Mouse (Mus musculus) heart, postnatal 0 days (tissue): ENCODE measurements around the gene Pced1a. TPM values are rescaled to one million over a fixed set of nuclear protein-coding genes. Genes with fewer than 3 reads are reported as not detected.

Experiments used
- ATAC-seq: fragments of 200-750 bp; cut with Nextera tagmentation; 2 replicates; pipeline ENCODE4 v1.8.0; 2017; ENCODE audit warnings: low read depth, moderate number of reproducible peaks, moderate library complexity; ENCODE audit not compliant: insufficient read depth
- DNase-seq: peaks from one replicate; pipeline ENCODE4 v3.0.0-alpha.2; 2016; ENCODE audit warnings: low spot score
- H3K27ac ChIP-seq: fragments of 300-500 bp; sonication (generic); 2 replicates; pipeline ENCODE4 v1.5.1; 2014; ENCODE audit warnings: low read depth, mild to moderate bottlenecking
- H3K27me3 ChIP-seq: fragments of 300-500 bp; sonication (generic); 2 replicates; pipeline ENCODE4 v1.6.1; 2014; ENCODE audit warnings: low read length, mixed read lengths; ENCODE audit not compliant: control insufficient read depth, insufficient read depth
- H3K36me3 ChIP-seq: fragments of 300-500 bp; sonication (generic); replicated peaks from 2 replicates; pipeline ENCODE4 v1.6.1; 2014; ENCODE audit warnings: low read length, mixed read lengths; ENCODE audit not compliant: control insufficient read depth, insufficient read depth
- H3K4me1 ChIP-seq: fragments of 300-500 bp; sonication (generic); 2 replicates; pipeline ENCODE4 v1.6.1; 2014; ENCODE audit warnings: antibody characterized with exemption; ENCODE audit not compliant: control insufficient read depth, insufficient read depth
- H3K4me2 ChIP-seq: fragments of 300-500 bp; sonication (generic); 2 replicates; pipeline ENCODE4 v1.6.1; 2014; ENCODE audit warnings: low read depth, mild to moderate bottlenecking, low read length, moderate library complexity
- H3K4me3 ChIP-seq: fragments of 300-500 bp; sonication (generic); 2 replicates; pipeline ENCODE4 v1.5.1; 2014; ENCODE audit warnings: low read depth, low read length
- H3K9ac ChIP-seq: fragments of 300-500 bp; sonication (generic); replicated peaks from 2 replicates; pipeline ENCODE4 v1.6.1; 2014; ENCODE audit warnings: low read depth, low read length, mixed read lengths
- H3K9me3 ChIP-seq: fragments of 300-500 bp; sonication (generic); replicated peaks from 2 replicates; pipeline ENCODE4 v1.6.1; 2016; ENCODE audit warnings: low read length; ENCODE audit not compliant: control insufficient read depth
- CTCF ChIP-seq: IDR thresholded peaks from 2 replicates; pipeline ENCODE4 v1.5.1; 2016; ENCODE audit warnings: antibody characterized with exemption, control low read depth, low read depth
- EP300 ChIP-seq: IDR thresholded peaks from 2 replicates; pipeline ENCODE4 v1.6.1; 2016; ENCODE audit warnings: antibody characterized with exemption, low read depth
- WGBS: fragments of 180-500 bp; shearing (Covaris S2); extraction: QIAGEN DNeasy Blood & Tissue Kit; methylation state at CpG from one replicate; pipeline ENCODE4 v1.1.7; 2014; 5-methylcytosine and 5-hydroxymethylcytosine counted together
- polyA plus RNA-seq: library from polyadenylated mRNA; unstranded; fragments of >200 nt; fragmentation: Nextera tagmentation; extraction: Ambion mirVana; gene quantifications from 2 replicates; pipeline ENCODE4 v1.2.1, GENCODE M21; 2015
- total RNA-seq: library from RNA; depleted of rRNA; stranded (reverse); fragments of >200 nt; gene quantifications from 2 replicates; pipeline ENCODE4 v1.2.3, GENCODE M21; 2014; ENCODE audit warnings: low replicate concordance; rRNA removed

Gene Pced1a
- total and polyA plus RNA-seq, 2 experiments from 2014 or later: 2.7 to 6.4 TPM

DNA sequence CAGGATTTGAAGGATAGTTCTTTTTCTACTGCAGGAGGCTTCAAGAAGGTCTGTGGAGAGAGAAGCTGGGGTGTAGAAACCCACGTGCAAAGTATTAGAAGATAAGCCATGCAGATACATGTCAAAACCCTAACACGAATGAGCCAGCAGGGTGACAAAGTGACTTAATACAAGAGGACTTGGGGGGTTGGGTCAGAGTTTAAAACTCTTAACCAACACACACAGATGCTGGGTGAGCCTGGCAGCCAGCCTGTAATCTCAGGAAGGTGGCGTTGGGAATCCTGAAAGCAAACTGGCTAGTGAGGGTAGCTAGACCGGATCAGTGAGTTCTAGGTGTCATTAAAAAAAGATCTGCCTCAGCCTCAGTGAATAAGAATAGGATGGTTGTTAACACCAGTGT lies 57.1 kb downstream of the Pced1a start:
- Histone ChIP-seq H3K9ac (no peak overlapping the region), H3K9me3 (no peaks in the 10 kb centered on the region), H3K27ac (no peak overlapping the region), H3K36me3 (no peaks in the 10 kb centered on the region), H3K4me2 (no peak overlapping the region), H3K27me3 (peaks cover 16% of the 10 kb centered on the region), H3K4me3 (no peak overlapping the region), H3K4me1 (no peaks in the 10 kb centered on the region)
- no peak for TF ChIP-seq EP300
- no peak for TF ChIP-seq CTCF
- DNase-seq: no peak
- no peak for ATAC-seq
- 56% methylated on average over 4 of the region's 4 CpGs for WGBS

Other genes starting within 250 kb of the Pced1a start
- 375 and 410 TPM in 2 replicates for gene Snrpb, start 245.3 kb downstream of the Pced1a start, total RNA-seq
- 307 and 316 TPM in 2 replicates for gene Snrpb, start 245.3 kb downstream of the Pced1a start, polyA plus RNA-seq
- not detected in 2 replicates for gene Tmc2, start 229.5 kb downstream of the Pced1a start, total RNA-seq
- not detected in 2 replicates for gene Tmc2, start 229.5 kb downstream of the Pced1a start, polyA plus RNA-seq
- gene Nop56, start 150.3 kb downstream of the Pced1a start, total RNA-seq: 47.4 and 50.9 TPM in 2 replicates
- gene Nop56, start 150.3 kb downstream of the Pced1a start, polyA plus RNA-seq: 57.4 and 57.6 TPM in 2 replicates
- 359 and 497 TPM in 2 replicates for gene Idh3b, start 140.2 kb downstream of the Pced1a start, total RNA-seq
- gene Idh3b, start 140.2 kb downstream of the Pced1a start, polyA plus RNA-seq: 512 and 516 TPM in 2 replicates
- gene Ebf4, start 129.5 kb downstream of the Pced1a start, total RNA-seq: 1.1 and 3.4 TPM in 2 replicates
- gene Ebf4, start 129.5 kb downstream of the Pced1a start, polyA plus RNA-seq: 0.16 and 0.18 TPM in 2 replicates
- 6.9 and 7.8 TPM in 2 replicates for gene Cpxm1, start 27.1 kb downstream of the Pced1a start, total RNA-seq
- 9.5 and 11.5 TPM in 2 replicates for gene Cpxm1, start 27.1 kb downstream of the Pced1a start, polyA plus RNA-seq
- gene Gm28372, start 19.5 kb downstream of the Pced1a start, total RNA-seq: not detected in 2 replicates
- gene Gm28372, start 19.5 kb downstream of the Pced1a start, polyA plus RNA-seq: not detected in 2 replicates
- gene 1700020A23Rik, start 19.4 kb downstream of the Pced1a start, total RNA-seq: not detected in 2 replicates
- not detected in 2 replicates for gene 1700020A23Rik, start 19.4 kb downstream of the Pced1a start, polyA plus RNA-seq
- gene Tmem239, start 18.2 kb downstream of the Pced1a start, total RNA-seq: not detected in 2 replicates
- gene Tmem239, start 18.2 kb downstream of the Pced1a start, polyA plus RNA-seq: not detected in 2 replicates
- gene Vps16, start 362 bp downstream of the Pced1a start, total RNA-seq: 37.9 and 46.0 TPM in 2 replicates
- 29.4 and 30.2 TPM in 2 replicates for gene Vps16, start 362 bp downstream of the Pced1a start, polyA plus RNA-seq
- 21.7 and 39.5 TPM in 2 replicates for gene Ptpra, start 25.6 kb upstream of the Pced1a start, total RNA-seq
- gene Ptpra, start 25.6 kb upstream of the Pced1a start, polyA plus RNA-seq: 44.2 and 44.5 TPM in 2 replicates
- 69.4 and 74.0 TPM in 2 replicates for gene Mrps26, start 139.0 kb upstream of the Pced1a start, total RNA-seq
- gene Mrps26, start 139.0 kb upstream of the Pced1a start, polyA plus RNA-seq: 86.9 and 87.7 TPM in 2 replicates
- not detected in 2 replicates for gene Oxt, start 151.5 kb upstream of the Pced1a start, total RNA-seq
- gene Oxt, start 151.5 kb upstream of the Pced1a start, polyA plus RNA-seq: not detected in 2 replicates
- gene Avp, start 157.9 kb upstream of the Pced1a start, total RNA-seq: not detected in 2 replicates
- gene Avp, start 157.9 kb upstream of the Pced1a start, polyA plus RNA-seq: 0.22 and 0.51 TPM in 2 replicates
- gene Fastkd5, start 205.3 kb upstream of the Pced1a start, total RNA-seq: 8.2 and 9.8 TPM in 2 replicates
- gene Fastkd5, start 205.3 kb upstream of the Pced1a start, polyA plus RNA-seq: 9.8 TPM in 2 replicates
- 1.0 and 2.1 TPM in 2 replicates for gene Ubox5, start 205.3 kb upstream of the Pced1a start, total RNA-seq
- gene Ubox5, start 205.3 kb upstream of the Pced1a start, polyA plus RNA-seq: 4.4 and 4.5 TPM in 2 replicates
- gene Lzts3, start 218.1 kb upstream of the Pced1a start, total RNA-seq: 5.3 TPM in 2 replicates
- 0.77 and 0.81 TPM in 2 replicates for gene Lzts3, start 218.1 kb upstream of the Pced1a start, polyA plus RNA-seq
- 16.0 and 29.4 TPM in 2 replicates for gene Ddrgk1, start 240.0 kb upstream of the Pced1a start, total RNA-seq
- 61.9 and 63.7 TPM in 2 replicates for gene Ddrgk1, start 240.0 kb upstream of the Pced1a start, polyA plus RNA-seq
- 72.8 and 100 TPM in 2 replicates for gene Itpa, start 242.9 kb upstream of the Pced1a start, total RNA-seq
- gene Itpa, start 242.9 kb upstream of the Pced1a start, polyA plus RNA-seq: 67.3 TPM in 2 replicates